Mouse (Mus musculus) CH12.LX (cell line): ENCODE measurements around the gene Olfr1510. TPM values are rescaled to one million over a fixed set of nuclear protein-coding genes. Genes with fewer than 3 reads are reported as not detected.

ENCODE experiments used
- DNase-seq: peaks from one replicate; pipeline ENCODE4 v3.0.0-alpha.2; 2013; ENCODE audit errors: extremely low read depth
- H3K27ac ChIP-seq: 2 replicates; pipeline ENCODE4 v1.5.1; 2012; ENCODE audit warnings: low read depth, mild to moderate bottlenecking, control low read depth, moderate library complexity; ENCODE audit not compliant: insufficient read depth
- H3K27me3 ChIP-seq: replicated peaks from 2 replicates; pipeline ENCODE3; 2012; ENCODE audit warnings: inconsistent platforms
- H3K36me3 ChIP-seq, 2 experiments: replicated peaks in 1 of 2; 2 replicates each; pipeline versions ENCODE3 to v1.6.1; 2012; ENCODE audit warnings: inconsistent platforms in 1 of 2, low read length in 1 of 2, mild to moderate bottlenecking in 1 of 2, mixed read lengths in 1 of 2, moderate library complexity in 1 of 2; ENCODE audit not compliant: control insufficient read depth in 1 of 2, insufficient read depth in 1 of 2
- H3K4me1 ChIP-seq, 2 experiments: 2 replicates each; pipeline ENCODE4 v1.6.1; 2012; ENCODE audit warnings: inconsistent platforms in 1 of 2, moderate library complexity in 1 of 2; ENCODE audit not compliant: insufficient read depth in 2 of 2, control insufficient read depth in 1 of 2
- H3K4me2 ChIP-seq: 2 replicates; pipeline ENCODE4 v1.6.1; 2012; ENCODE audit warnings: low read depth, mild to moderate bottlenecking, control low read depth; ENCODE audit not compliant: poor library complexity, insufficient read depth, severe bottlenecking
- H3K4me3 ChIP-seq, 3 experiments: fragments of 150-350 bp in 1 of 3; sonication (generic) in 1 of 3; replicated peaks in 1 of 3; 2 replicates each; pipeline versions ENCODE3 to v1.5.1; 2011 to 2012; ENCODE audit warnings: low read depth in 2 of 3, low read length in 2 of 3, mild to moderate bottlenecking in 2 of 3, moderate library complexity in 2 of 3, control low read depth in 1 of 3, improper control_type of control experiment in 1 of 3, inconsistent platforms in 1 of 3, mixed read lengths in 1 of 3; ENCODE audit not compliant: poor library complexity in 1 of 3
- H3K79me2 ChIP-seq: replicated peaks from 2 replicates; pipeline ENCODE4 v1.6.1; 2012; ENCODE audit warnings: mild to moderate bottlenecking, moderate library complexity; ENCODE audit not compliant: control insufficient read depth, poor library complexity, insufficient read depth, severe bottlenecking; ENCODE audit errors: extremely low read depth
- H3K9ac ChIP-seq: 2 replicates; pipeline ENCODE4 v1.6.1; 2012; ENCODE audit warnings: low read depth, mild to moderate bottlenecking, control low read depth, moderate library complexity; ENCODE audit not compliant: insufficient read depth
- H3K9me3 ChIP-seq: replicated peaks from 2 replicates; pipeline ENCODE3; 2012; ENCODE audit warnings: low read length, inconsistent platforms, mixed read lengths
- BHLHE40 ChIP-seq: IDR thresholded peaks from 2 replicates; pipeline ENCODE4 v1.6.1; 2011; ENCODE audit warnings: mild to moderate bottlenecking, low read depth, low read length, improper control_type of control experiment
- CTCF ChIP-seq, 2 experiments: IDR thresholded peaks in 1 of 2; conservative IDR thresholded peaks in 1 of 2; 2 replicates each; pipeline ENCODE4 v1.5.1; 2011 to 2012; ENCODE audit warnings: low read depth in 2 of 2, low read length in 2 of 2, improper control_type of control experiment in 1 of 2, inconsistent platforms in 1 of 2, mild to moderate bottlenecking in 1 of 2, moderate library complexity in 1 of 2
- EP300 ChIP-seq: IDR thresholded peaks from 2 replicates; pipeline ENCODE4 v1.6.1; 2011; ENCODE audit warnings: low read length, improper control_type of control experiment
- ETS1 ChIP-seq: conservative IDR thresholded peaks from 2 replicates; pipeline ENCODE4 v1.6.1; 2012; ENCODE audit warnings: low read depth, mild to moderate bottlenecking, inconsistent platforms, low read length, improper control_type of control experiment, moderate library complexity
- HCFC1 ChIP-seq: IDR thresholded peaks from 2 replicates; pipeline ENCODE4 v1.6.1; 2012; ENCODE audit warnings: low read depth, mild to moderate bottlenecking, inconsistent platforms, low read length, improper control_type of control experiment
- IRF4 ChIP-seq: IDR thresholded peaks from 2 replicates; pipeline ENCODE4 v1.6.1; 2014; ENCODE audit warnings: low read depth, mild to moderate bottlenecking, inconsistent platforms, low read length, improper control_type of control experiment
- JUN ChIP-seq: IDR thresholded peaks from 2 replicates; pipeline ENCODE4 v1.6.1; 2011; ENCODE audit warnings: low read depth, mild to moderate bottlenecking, low read length, improper control_type of control experiment, moderate library complexity; ENCODE audit not compliant: insufficient read depth
- JUND ChIP-seq: conservative IDR thresholded peaks from 2 replicates; pipeline ENCODE4 v1.6.1; 2011; ENCODE audit warnings: low read depth, low read length, improper control_type of control experiment
- KAT2A ChIP-seq: IDR thresholded peaks from 2 replicates; pipeline ENCODE4 v1.6.1; 2012; ENCODE audit warnings: low read length, improper control_type of control experiment, inconsistent platforms; ENCODE audit not compliant: insufficient replicate concordance
- MYC ChIP-seq: IDR thresholded peaks from 2 replicates; pipeline ENCODE4 v1.6.1; 2011; ENCODE audit warnings: low read depth, mild to moderate bottlenecking, improper control_type of control experiment, low read length
- NELFE ChIP-seq: IDR thresholded peaks from 2 replicates; pipeline ENCODE4 v1.6.1; 2011; ENCODE audit warnings: low read depth, low read length, improper control_type of control experiment
- PAX5 ChIP-seq: IDR thresholded peaks from 2 replicates; pipeline ENCODE4 v1.6.1; 2012; ENCODE audit warnings: low read length, inconsistent platforms, mixed read lengths
- POLR2A ChIP-seq: IDR thresholded peaks from 2 replicates; pipeline ENCODE4 v1.6.1; 2011; ENCODE audit warnings: low read depth, mild to moderate bottlenecking, improper control_type of control experiment, low read length
- POLR2AphosphoS2 ChIP-seq: IDR thresholded peaks from 2 replicates; pipeline ENCODE4 v1.6.1; 2011; ENCODE audit warnings: low read depth, low read length, improper control_type of control experiment
- RAD21 ChIP-seq: IDR thresholded peaks from 2 replicates; pipeline ENCODE4 v1.6.1; 2011; ENCODE audit warnings: low read depth, mild to moderate bottlenecking, low read length, improper control_type of control experiment, moderate library complexity
- RCOR1 ChIP-seq: conservative IDR thresholded peaks from 2 replicates; pipeline ENCODE4 v1.6.1; 2012; ENCODE audit warnings: low read depth, mild to moderate bottlenecking, inconsistent platforms, low read length, improper control_type of control experiment
- SIN3A ChIP-seq: IDR thresholded peaks from 2 replicates; pipeline ENCODE4 v1.6.1; 2012; ENCODE audit warnings: low read length, improper control_type of control experiment, inconsistent platforms
- TBP ChIP-seq: conservative IDR thresholded peaks from 2 replicates; pipeline ENCODE4 v1.6.1; 2011; ENCODE audit warnings: low read depth, low read length, improper control_type of control experiment
- USF2 ChIP-seq: conservative IDR thresholded peaks from 2 replicates; pipeline ENCODE4 v1.6.1; 2011; ENCODE audit warnings: low read depth, low read length, improper control_type of control experiment
- ZKSCAN1 ChIP-seq: IDR thresholded peaks from 2 replicates; pipeline ENCODE4 v1.6.1; 2012; ENCODE audit warnings: low read depth, inconsistent platforms, low read length, improper control_type of control experiment, borderline replicate concordance
- dilution Hi-C: fragments of 300-500 bp; cut with MboI; formaldehyde crosslinking; loops from 2 replicates; pipeline ENCODE4 v1.14.3; 2020; ENCODE audit warnings: low sequenced_read_pairs; ENCODE audit not compliant: extremely low pct_unique_long_range_greater_than_20kb, extremely low pct_ligation_motif_present
- in situ Hi-C: fragments of 300-500 bp; cut with MboI; formaldehyde crosslinking; loops from 3 replicates; pipeline ENCODE4 v1.14.3; 2019; ENCODE audit warnings: low sequenced_read_pairs, low pct_ligation_motif_present, low pct_unique_long_range_greater_than_20kb, mixed read lengths
- polyA plus RNA-seq: library from polyadenylated mRNA; unstranded; fragments of >175 nt; gene quantifications from 2 replicates; pipeline ENCODE4 v1.2.1, GENCODE M21; 2012; ENCODE audit warnings: low read depth; ENCODE audit not compliant: insufficient read length
- total RNA-seq, 2 experiments: library from RNA; depleted of rRNA; stranded (reverse); fragments of 300-350 nt in 1 of 2; fragments of >200 nt in 1 of 2; gene quantifications; 2 replicates each; pipeline ENCODE4 v1.2.3; 2012 to 2014

Gene Olfr1510
- total and polyA plus RNA-seq, 3 experiments = not detected

DNA sequence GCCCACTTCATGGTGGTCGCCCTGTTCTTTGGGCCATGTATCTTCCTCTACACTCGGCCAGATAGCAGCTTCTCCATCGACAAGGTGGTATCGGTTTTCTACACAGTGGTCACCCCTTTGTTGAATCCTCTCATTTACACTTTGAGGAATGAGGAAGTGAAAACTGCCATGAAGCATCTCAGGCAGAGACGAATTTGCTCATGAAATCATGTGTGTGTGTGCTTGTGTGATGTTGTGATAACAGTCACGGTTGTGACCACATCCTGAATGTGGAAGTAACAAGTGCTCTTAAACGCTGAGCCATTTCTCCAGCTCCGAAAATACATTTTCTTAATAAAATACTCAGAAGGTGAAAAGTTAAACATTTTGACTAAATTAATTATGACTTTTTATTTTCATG lies 37.0 kb upstream of the Olfr1510 start:
- in situ Hi-C loops (no loop called here), dilution Hi-C loops (no loop called here)
- TF ChIP-seq JUN = no peak
- peak; percentile 49 for TF ChIP-seq ETS1
- TF ChIP-seq EP300 = peak; percentile 80
- no peak for TF ChIP-seq CTCF (conservative IDR thresholded peaks at IDR 0.05 in 1 of 2, IDR thresholded peaks at IDR 0.05 in 1 of 2; ENCODE audit: low read depth in 2 of 2, low read length in 2 of 2)
- TF ChIP-seq POLR2A = no peak
- no peak for TF ChIP-seq RAD21
- peak; percentile 86 for TF ChIP-seq IRF4
- TF ChIP-seq BHLHE40 = peak; percentile 92
- TF ChIP-seq JUND = no peak
- TF ChIP-seq PAX5 = no peak
- no peak for TF ChIP-seq ZKSCAN1
- TF ChIP-seq MYC = 0 out of 2 replicates have a peak, but pooled peaks have one; percentile 45
- 0 out of 2 replicates have a peak, but pooled peaks have one; percentile 29 for TF ChIP-seq RCOR1
- Histone ChIP-seq H3K9me3 (no peaks in the 10 kb centered on the region), H3K27ac (no peak overlapping the region), H3K4me3 (no peak overlapping the region), H3K4me1 (peaks cover 8 to 13% of the 10 kb centered on the region in 2 experiments; a peak in 3 of 4 replicates), H3K27me3 (no peaks in the 10 kb centered on the region), H3K4me2 (peak overlapping the region; percentile 37), H3K36me3 (no peaks in the 10 kb centered on the region), H3K9ac (no peak overlapping the region), H3K79me2 (no peaks in the 10 kb centered on the region)
- DNase-seq = peak; percentile 82

DNA sequence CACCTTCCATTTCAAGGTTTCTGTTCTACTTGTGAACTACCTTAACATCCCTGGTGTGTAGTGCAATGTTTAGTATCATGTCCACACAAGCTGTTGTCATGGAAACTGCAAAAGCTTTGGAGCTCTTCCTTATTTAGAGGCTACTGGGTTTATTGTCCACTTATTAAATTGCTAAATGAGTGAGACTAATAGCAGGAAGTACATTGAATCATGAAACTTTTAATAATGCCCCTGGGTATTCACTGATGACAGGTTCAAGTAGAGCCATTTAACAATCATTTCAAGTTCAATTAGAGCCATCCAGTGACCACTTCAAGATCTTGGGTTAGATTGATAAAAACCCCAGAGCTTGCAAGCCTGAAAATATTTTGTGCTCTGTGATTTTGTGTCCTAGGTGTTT lies 28.5 kb upstream of the Olfr1510 start, which contains the start of gene Olfr1509:
Gene Olfr1509 (plus strand): TSS at position 301 of the 400 bp plus-strand sequence.
- no peaks in the 10 kb centered on the region for H3K36me3 ChIP-seq
- H3K27me3 ChIP-seq = no peaks in the 10 kb centered on the region
- H3K9ac ChIP-seq = no peak within 1 kb of the TSS
- no peak within 1 kb of the TSS for H3K4me2 ChIP-seq
- no peak for DNase-seq
- no peak within 1 kb of the TSS for H3K4me3 ChIP-seq
- H3K9me3 ChIP-seq = no peaks in the 10 kb centered on the region
- H3K27ac ChIP-seq = no peak within 1 kb of the TSS
- TF ChIP-seq RCOR1 (no peak), KAT2A (no peak), SIN3A (no peak), ZKSCAN1 (no peak), NELFE (no peak), POLR2AphosphoS2 (no peak), TBP (no peak), USF2 (no peak), EP300 (no peak), HCFC1 (no peak)
- in situ Hi-C loops = no loop called here
- H3K4me1 ChIP-seq = no peaks in the 10 kb centered on the region
- no peaks in the 10 kb centered on the region for H3K79me2 ChIP-seq
- dilution Hi-C loops = no loop called here
